Mouse (Mus musculus) lung, postnatal 25 days (tissue): ENCODE data around the gene Tm7sf3.

ENCODE experiments used
- DNase-seq: peaks from one replicate; pipeline ENCODE4 v3.0.0; 2022; ENCODE audit warnings: low spot score

The Tm7sf3 gene

DNA sequence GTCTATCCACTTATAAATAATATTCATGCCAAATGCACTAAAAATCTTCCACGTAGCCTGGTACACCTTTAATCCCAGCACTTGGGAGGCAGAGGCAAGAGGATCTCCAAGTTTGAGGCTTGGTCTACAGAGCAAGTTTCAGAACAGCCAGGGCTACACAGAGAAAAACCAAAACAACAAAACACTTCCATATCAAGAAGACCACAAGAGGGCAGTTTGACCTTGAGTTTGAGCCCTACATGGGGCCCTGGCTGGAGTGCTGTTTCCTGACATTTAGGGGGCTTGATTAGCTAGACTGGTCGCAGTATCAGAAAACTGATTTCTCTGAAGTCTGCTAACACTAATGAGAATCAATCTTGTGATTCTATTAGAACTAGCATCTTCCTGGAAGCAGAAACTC lies 18.0 kb upstream of the Tm7sf3 start:
- peak; percentile 18 for DNase-seq

DNA sequence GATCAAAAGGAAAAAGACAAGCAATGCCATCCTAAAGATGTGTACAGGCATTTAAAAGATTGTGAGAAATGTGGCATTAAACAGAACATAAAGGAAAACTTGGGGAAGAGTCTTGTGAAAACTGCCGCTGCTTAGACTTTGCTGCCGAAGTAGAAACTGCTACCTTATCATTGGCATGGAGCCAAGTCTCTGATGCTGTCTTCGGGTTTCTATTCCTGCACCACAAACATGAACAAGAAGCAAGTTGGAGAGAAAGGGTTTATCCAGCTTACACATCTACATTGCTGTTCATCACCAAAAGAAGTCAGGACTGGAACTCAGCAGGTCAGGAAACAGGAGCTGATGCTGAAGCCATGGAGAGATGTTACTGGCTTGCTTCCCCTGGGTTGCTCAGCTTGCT lies 10.6 kb upstream of the Tm7sf3 start:
- DNase-seq, result no peak

DNA sequence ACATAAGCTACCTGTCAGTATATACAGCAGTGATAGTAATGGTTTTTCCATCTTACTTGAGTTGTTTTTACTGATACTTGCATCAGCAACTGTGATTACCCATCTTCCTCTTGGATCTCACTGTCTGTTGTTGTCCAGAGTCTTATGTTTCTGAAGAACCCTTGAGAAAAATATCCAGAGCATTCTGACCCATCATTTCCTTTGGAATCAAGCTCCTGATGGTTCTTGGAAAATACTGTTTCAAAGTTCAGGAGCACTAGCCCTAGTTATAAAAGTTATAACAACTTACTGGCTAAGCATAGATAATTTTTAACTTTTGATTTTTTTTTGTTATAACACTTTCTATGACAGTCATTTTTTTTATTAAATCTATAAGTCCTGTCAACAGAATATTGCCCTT lies 8.8 kb upstream of the Tm7sf3 start:
- DNase-seq, result no peak

DNA sequence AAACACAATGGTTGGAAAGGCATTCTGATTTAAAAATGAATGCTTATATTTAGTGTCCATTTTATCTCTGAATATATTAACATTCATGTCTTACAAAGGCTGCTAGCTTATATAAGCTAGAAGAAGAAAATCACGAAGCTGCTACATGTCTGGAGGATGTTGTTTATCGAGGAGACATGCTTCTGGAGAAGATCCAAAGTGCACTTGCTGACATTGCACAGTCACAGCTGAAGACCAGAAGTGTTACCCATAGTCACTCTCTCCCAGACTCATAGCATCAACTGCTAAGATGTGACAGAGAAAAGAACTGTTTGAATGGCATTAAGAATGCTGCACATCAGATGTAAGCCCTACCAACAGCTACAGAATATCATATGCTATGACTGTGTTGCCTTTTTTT lies 7.4 kb upstream of the Tm7sf3 start:
- no peak for DNase-seq

DNA sequence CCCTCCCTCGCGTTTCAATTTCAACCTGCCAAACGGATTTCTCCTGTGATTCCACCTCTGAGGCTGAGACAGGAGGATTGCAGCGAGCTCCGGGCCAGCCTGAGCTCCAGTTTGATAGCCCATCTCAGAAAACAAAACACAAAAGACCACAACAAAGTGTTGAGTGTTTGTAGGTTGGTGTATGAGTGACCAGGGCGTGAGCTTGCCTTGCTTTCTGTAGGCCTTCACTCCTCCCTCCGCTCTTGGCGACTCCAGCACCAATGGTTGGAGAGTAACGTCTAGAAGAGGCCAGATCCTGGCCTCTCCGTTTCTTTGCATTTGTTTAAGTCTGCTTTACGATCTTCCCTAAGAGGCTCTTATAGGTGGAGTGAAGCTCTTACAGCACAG lies 553 bp upstream of the Tm7sf3 start:
- DNase-seq, result peak; percentile 7

DNA sequence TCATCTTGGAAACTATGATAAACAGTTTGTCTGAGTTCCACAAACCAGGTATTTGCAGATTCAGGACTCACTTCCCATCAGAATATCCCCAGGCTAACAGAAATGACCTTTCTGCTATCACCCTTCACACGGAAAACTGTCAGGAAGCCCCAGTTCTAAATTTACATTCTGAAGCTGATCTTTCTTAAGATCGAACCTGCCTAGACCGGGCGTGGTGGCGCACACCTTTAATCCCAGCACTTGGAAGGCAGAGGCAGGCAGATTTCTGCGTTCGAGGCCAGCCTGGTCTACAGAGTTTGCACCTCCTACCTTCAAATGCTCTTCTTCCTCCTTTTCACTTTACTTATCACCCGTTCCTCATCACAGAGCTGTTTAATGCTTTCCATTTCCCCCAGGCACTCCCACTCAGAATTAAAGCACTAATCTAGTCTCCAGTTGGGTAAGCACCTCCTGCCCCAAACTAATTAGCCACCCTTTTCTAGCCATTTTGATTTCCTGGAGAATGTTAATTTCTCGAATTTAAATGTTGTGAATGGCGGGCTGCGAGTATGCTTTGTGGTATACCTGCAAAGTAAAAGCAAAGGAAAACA lies 908 bp downstream of the Tm7sf3 start:
- no peak for DNase-seq

DNA sequence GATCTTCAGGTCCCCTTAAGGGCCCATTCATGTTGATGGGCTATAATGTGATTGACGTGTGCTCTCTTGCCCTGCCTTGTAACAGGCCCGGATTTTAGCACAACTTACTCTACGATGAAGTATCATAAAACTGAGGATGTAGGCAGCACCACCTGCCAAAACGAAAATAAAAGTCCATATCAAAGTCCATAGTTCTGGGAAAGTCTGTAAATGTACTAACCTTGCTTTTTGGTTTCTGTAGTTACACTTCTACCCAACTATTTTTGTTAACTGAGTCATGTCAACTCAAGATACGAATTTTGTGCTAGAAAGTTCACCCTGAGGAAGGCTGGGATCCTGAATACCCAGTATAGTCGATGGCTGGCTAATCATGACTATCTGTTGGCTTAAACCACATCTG lies 1.6 kb downstream of the Tm7sf3 start:
- no peak for DNase-seq

DNA sequence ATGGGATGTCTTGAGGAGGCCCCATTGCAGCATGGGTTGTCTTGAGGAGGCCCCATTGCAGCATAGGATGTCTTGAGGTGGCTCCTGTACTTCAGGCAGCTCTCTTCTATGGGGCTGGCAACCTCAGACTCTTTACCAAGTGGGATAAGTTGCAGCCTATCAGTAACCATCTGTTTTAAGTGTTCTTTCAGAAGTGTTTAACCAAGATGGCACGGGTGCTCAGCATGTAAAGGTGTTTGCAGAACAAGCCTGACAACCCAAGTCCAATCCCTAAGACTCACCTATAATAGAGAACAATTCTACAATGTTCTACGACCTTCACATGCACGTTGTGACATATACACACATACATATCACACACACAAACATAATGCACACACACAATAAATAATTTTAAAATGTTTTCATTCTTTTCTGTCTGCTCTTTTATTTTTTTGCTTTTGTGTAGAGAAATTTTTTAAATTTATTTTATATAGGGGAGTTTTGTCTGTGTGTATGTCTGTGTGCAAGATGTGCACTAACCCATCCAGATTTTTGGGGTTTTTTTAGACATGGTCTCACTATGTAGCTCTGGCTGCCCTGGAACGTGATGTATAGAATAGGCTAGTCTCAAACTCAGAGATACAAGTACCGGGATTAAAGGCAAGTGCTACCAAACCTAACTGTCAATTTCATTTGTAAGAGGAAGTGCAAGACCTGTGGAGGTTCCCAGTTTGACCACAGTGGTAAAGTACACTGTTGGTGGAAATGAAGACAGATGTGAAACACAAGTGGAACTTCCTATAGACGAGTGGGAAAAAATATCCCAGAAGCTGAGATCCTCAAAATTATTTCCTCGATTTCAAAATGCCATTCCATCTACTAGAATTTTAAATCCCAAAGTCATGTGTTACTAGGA lies 2.3 kb downstream of the Tm7sf3 start:
- no peak for DNase-seq

DNA sequence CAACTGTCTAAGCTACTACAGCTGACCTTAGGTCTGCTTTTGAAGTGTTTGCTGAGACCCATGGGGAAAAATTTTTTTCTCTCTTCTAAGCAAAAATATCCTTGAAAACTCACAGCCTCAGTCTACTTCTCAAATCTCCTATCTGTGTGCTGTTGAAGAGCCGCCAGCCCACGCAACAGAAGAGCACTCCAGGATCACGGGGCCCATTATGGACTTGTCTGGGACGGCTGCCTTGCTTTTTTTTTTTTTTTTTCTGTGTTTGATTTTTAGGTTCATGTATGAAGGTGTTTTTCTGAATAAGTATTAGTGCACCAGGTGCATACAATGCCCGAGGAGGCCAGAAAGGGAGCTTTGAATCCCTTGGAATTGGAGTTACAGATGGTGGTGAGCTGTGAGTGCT lies 6.1 kb downstream of the Tm7sf3 start:
- no peak for DNase-seq

DNA sequence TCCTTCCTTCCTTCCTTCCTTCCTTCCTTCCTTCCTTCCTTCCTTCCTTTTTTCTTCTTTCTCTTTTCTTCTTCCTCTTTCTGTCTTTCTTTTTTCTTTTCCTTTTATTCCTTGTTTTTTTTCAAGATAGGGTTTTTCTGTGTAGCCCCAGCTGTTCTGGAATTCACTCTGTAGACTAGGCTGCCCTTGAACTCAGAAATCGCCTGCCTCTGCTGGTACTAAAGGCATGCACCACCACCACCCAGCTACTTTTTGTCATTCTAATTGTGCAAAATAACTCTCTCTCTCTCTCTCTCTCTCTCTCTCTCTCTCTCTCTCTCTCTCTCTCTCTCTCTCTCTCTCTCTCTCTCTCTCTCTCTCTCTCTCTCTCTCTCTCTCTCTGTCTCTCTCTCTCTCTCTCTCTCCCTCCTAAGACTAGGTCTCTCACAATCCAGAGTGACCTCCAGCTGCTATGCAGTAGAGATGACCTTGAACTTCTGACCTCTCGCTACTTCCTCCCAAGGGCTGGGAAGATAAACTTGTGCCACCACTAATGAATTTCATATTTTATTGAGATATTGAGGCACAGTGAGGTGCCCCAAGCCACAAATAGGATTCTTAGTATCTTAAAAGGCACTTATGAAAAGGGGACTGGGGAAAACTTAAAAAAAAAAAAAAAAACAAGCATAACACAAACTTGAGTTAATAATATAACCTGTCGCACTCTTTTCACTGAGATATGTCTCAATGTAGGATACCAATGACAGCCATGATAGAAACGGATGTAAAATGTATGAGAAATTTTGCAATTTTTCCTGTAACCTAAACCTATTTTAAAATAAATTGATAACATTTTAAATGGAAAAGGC lies 7.6 kb downstream of the Tm7sf3 start:
- DNase-seq, result no peak

DNA sequence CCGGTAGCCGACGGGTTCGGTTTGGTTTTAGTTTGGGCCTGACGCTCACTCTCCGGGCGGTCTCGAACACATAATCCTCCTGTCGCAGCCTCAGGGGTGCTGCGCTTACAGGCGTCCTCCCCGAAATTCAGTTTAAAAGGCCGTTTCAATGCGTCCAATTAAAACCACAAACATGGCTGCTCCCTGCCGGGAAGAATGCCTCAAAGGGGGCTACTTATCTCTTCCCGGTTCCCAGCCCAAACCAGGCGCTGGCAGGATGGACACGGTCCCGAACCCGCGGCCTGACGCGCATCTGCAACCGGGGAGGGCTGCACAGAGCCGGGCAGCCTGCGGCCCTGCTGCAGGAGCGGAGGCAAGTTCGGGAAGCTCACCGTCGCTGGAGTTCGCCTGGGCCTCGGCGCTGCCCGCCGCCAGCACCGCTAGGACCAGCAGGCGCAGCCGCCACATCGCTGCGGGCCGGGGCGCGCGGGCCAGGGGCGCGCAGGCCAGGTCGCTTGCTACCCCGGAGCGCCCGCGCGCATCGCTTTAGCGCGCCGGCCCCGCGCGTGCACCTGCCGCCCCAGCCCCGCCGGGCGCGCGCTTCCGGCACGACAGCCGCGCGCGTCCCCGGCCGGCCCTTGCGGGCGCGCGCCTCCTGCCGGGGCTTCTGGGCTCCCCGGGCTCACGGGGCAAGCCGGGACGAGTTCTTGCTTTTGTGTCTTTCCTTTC lies 8.5 kb downstream of the Tm7sf3 start:
- peak; percentile 51 for DNase-seq

DNA sequence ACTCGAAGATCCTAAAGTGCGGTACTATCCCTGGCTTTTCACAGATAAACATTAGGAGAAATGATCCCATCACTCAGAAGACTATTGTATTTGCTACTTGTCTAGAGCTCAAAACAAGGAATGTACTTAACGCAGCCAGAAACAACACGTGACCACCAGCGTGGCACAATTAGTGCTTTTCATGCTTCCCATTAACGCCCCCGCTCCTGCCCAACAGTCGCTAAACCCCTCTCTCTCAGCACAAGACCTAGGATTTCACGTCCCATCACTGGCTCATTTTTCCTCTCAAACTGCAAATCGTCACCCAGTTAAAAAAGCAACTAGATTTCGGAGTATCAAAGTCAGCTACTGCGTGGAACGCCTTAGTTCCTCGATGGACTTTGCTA lies 9.0 kb downstream of the Tm7sf3 start:
- peak; percentile 22 for DNase-seq

DNA sequence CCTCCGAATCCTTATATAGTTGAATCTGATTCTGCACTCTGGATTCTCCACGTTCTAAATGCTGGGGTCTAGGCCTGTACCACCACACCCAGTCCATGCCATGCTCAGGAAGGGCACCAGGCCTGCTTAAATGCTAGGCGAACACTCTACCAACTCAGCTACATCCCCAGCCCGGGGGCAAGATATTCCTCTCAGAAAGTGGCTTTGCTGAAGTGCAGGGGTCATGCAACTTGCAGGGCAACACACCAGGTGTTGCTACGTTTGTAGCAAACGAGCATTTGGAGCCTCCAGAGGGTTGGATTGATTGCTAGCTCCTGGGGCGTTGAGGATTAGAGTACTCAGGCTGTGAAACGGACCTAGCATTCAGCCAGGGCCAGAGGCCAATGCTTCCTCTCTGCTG lies 9.5 kb downstream of the Tm7sf3 start:
- no peak for DNase-seq

DNA sequence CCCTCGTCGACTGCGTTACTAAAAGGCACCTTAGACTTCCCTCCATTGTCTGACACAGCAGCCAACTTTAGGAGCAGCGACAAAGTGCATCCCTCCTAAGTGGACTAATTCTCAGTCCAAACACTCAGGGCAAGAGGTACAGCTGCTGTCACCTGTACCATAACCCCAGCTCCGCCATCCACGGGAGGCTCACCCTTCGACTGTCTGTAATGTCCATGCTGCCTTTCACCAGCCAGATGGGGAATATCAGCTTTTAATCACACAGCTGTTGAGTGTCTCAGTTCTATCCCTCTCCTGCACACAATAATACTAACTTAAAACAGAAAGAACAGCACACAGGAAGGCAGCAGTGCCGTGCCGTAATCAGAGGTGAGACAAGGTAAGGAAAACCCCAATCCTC lies 10.2 kb downstream of the Tm7sf3 start:
- no peak for DNase-seq

DNA sequence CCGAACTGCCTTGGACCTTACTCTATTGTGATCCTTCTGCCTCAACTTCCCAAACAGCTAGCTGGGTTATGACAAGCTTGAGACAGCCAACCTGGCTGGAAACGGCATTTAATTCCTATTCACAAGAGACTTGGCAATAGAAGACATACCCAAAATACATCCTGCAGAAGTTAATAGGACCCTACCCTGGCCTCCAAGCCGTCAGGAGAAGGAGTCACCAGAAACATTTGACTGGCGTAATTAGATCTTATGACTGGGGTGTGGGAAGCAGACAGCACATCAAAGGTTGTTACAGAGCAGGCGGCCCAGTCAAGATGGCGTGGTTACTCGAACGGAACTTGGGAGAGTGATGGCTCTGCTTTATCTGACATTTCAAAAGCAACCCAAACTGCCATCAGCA lies 10.8 kb downstream of the Tm7sf3 start:
- DNase-seq, result no peak

DNA sequence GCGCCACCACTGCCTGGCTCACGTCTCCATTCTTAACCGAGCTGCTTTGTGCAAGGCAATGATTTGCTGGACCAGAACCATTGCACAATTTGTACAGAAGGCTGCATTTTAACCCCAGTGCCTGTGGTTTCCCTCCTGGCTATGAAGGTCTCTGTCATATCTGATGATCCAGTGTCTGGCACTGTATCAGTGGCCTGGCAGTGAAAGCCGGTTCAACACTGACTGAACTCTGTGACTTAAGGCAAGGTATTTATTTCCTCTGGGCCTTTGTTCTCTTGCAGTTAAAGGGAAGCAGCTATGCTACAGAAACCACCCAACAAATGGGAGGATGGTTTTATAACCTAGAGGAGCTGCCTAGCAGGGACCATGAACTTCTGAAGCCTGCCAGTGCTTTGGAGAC lies 11.7 kb downstream of the Tm7sf3 start:
- no peak for DNase-seq

DNA sequence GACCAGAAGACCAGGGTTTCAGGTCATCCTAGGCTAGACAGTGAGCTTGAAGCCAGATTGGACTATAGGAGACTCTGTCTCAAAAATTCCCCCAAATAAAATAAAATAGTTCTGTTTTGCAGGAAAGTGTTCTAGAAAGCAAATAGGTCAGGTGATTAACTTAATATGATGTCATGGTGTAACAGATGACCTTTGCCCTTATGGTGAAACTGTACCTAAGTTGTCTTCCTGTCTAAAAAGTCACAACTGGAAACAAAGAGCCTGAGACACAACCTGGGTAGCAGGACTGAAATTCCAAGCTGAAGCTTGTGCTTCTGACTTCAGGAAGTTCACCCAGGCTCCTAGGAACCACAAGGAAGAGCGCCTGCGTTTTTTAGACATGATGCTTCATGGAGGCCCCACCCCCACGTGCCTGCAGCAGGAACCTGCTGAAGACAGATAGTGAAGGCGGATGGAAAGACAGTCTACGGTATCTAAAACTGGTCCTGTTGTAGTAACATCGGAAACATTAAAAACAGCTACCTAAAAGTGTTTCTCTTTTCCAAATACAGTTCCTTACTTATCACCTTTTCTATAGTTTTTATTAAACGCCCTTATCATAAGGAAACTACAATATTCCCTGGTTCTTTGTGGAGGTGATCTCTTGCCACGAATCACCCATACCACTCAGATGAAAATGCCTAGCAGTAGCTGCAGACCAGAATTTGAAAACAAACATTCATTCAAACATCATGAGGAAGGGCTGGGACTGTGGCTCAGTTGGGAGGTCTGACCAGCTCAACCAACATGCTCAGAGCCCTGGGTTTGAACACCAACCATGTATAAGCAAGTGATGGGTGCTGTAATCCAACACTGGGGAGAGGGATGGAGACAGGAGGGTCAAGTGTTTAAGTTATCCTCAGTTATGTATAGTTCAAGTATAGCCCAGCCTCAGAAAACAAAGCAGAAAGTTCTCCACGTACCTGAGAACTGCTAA lies 12.6 kb downstream of the Tm7sf3 start:
- DNase-seq, result no peak

DNA sequence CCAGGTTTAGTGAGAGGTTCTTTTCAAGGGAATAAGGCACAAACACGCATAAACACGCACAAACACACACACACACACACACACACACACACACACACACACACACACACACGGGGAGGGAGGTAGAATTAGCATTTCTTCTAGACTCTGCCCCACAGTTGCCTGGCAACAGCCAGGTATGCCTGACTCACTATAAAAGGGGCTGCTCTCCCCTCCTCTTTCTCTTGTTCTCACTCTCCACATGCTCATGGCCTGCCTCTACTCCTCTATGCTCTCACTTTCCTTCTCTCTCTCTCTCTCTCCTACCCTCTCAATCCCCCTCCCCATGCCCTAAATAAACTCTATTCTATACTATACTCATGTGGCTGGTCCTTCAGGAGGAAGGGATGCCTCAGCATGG lies 14.5 kb downstream of the Tm7sf3 start:
- DNase-seq, result no peak

DNA sequence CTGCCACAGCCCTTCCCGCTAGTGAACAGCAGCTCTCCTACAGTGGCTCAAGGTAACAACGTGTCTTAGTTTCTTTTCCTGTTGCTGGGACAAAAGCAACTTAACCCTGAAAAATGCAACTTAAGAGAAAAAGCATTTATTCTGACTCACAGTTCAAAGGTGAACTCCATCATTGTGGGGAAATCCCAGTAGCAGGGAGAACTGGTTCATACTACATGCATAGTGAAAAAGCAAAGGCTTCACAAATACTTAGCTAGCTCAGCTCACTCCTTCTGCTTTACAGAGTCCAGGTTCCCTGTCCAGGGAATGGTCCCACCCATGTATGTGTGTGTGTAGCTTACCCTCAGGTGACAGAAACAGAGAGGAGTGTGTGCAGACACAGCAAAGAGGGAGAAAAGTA lies 26.0 kb downstream of the Tm7sf3 start:
- no peak for DNase-seq

DNA sequence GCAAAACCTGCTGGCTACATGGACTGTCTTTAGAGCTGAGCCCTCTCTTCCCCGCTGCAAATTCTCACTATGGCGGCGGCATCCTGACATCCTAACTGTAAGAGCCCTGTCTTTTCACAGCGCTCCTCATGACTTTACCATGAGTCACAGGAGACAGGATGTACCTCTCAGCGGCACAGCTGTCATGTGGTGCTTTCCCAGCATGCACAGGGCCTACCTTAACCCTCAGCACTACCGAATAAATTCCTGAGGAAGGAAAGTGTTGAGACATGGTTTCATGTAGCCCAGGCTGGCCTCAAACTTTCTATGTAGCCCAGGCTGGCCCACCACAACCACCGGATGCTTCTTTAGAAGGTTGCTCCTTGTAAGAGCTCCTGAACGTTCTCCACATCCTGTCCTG lies 26.7 kb downstream of the Tm7sf3 start:
- no peak for DNase-seq

DNA sequence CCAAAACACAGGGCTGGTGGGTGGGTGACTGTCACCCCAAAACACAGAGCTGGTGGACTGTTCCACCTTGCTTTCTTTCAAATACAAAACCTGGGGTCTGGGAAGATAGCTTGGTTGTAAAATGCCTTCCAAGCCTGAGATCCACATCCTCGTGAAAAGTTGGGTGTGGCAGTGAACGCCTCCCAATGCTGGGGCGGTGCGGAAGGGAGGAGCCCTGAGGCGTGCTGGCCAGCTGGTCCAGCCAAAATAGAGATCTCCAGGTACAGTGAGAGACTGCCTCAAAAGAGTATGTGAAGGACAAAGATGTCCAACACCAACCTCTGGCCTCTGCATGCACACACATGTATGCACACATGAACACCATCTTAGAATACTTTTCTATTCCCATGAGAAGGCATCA lies 28.1 kb downstream of the Tm7sf3 start:
- DNase-seq, result no peak
